Mouse (Mus musculus): Measurements from ENCODE around the gene Noc3l. TPM values are rescaled to one million over a fixed set of nuclear protein-coding genes. Genes with fewer than 3 reads are reported as not detected.

The Noc3l gene
- 13.8 TPM for polyA plus RNA-seq (2017; shearing (Covaris generic))

GRCm38 (mm10) chr19:38818766-38819426, at the start of gene Noc3l:
TSS of gene Noc3l (minus strand) at chr19:38819237.

GRCm38 (mm10) chr19:38836438-38837170, 17.6 kb upstream of the Noc3l start, which contains the start of gene Tbc1d12:
TSS of gene Tbc1d12 (plus strand) at chr19:38836579.

Other genes starting within 250 kb of the Noc3l start
- gene Tbc1d12, start 17.3 kb upstream of the Noc3l start, polyA plus RNA-seq (2017; shearing (Covaris generic)): 0.42 TPM
- 11.6 TPM for gene Hells, start 111.7 kb upstream of the Noc3l start, polyA plus RNA-seq (2017; shearing (Covaris generic))
- gene Cyp2c55, start 187.8 kb upstream of the Noc3l start, polyA plus RNA-seq (2017; shearing (Covaris generic)): not detected
- gene Cyp2c65, start 241.8 kb upstream of the Noc3l start, polyA plus RNA-seq (2017; shearing (Covaris generic)): not detected